Mouse (Mus musculus): ENCODE data around the gene Itgal.

DNA sequence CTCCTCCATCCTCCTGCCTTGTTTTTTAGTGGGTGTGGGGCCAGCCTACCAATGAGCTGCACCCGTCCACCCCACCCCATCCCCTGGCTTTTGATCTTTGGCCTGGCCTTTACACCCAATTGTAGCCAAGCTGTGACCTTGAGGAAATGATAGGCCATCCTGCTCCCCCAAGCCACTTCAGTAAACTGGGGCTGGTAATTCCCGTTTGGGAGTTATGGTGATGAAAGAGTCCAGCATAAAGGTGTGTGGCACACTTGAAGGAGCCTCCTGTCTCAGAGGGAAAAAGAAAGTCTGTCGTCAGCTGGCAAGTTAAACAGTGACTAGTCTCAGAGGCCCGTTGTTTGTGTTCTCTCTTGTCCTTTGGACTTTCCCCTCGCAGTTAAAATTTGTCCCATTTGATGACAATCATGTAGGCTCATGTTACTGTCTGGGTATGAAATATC is 19.5 kb upstream of the Itgal start:
- TF ChIP-seq POLR2A (IDR thresholded peaks at IDR 0.05; ENCODE audit: low read depth, low read length), result no peak
- no peak for TF ChIP-seq CTCF (conservative IDR thresholded peaks at IDR 0.05; ENCODE audit: insufficient read depth, insufficient read length, low read depth, low read length)

Data from kidney, adult 2 months (tissue).